Mouse (Mus musculus): Measurements from ENCODE around the gene Lpar6. TPM values are rescaled to one million over a fixed set of nuclear protein-coding genes. Genes with fewer than 3 reads are reported as not detected.

The Lpar6 gene
- polyA plus RNA-seq, 2 experiments = 2.3 to 3.2 TPM

DNA sequence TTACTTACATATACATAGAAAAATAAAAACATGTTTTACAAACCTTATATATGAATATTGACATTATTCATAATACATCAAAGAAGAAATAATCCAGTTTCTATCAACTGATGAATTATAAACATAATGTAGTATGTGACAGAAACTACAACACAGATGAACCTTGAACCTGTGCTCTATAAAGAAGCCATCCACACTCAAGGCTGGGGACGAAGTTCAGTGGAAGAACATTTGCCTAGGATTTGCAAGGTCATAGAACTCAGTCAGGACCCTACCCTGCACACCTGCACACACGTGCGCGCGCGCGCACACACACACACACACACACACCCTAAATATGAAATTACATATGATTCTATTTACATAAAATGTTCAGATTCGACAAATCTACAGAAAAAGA lies 27.5 kb upstream of the Lpar6 start:
- Histone ChIP-seq H3K4me3 (ENCODE audit: insufficient read depth in 1 of 2, low read depth in 2 of 2, low read length in 2 of 2) (no peak overlapping the region), H3K4me1 (replicated peaks; ENCODE audit: control insufficient read depth in 2 of 2, insufficient read depth in 2 of 2, low read length in 1 of 2) (0 out of 4 replicates have a peak, but pooled peaks cover 0 to 2% of the 10 kb centered on the region in 2 experiments), H3K9me3 (ENCODE audit: control insufficient read depth, low read length) (no peaks in the 10 kb centered on the region), H3K27me3 (ENCODE audit: control insufficient read depth, insufficient read depth, low read length) (no peaks in the 10 kb centered on the region), H3K36me3 (replicated peaks; ENCODE audit: control insufficient read depth, insufficient read depth, low read depth) (peaks cover 22% of the 10 kb centered on the region), H3K9ac (replicated peaks) (no peak overlapping the region), H3K4me2 (ENCODE audit: low read depth) (no peak overlapping the region), H3K27ac (no peak overlapping the region)
- ATAC-seq (ENCODE audit: insufficient read depth) = no peak
- WGBS (ENCODE audit: insufficient replicate concordance) = 88% methylated on average over 8 of the region's 8 CpGs
- no peak for TF ChIP-seq CTCF (IDR thresholded peaks at IDR 0.05; ENCODE audit: low read depth)
- no peak for TF ChIP-seq EP300 (IDR thresholded peaks at IDR 0.05; ENCODE audit: low read depth)
- DNase-seq (ENCODE audit: low read depth in 3 of 3, low spot score in 3 of 3) = no peak

- no peaks in the 10 kb centered on the region for H3K9me3 ChIP-seq (ENCODE audit: control insufficient read depth, low read length)
- no peak overlapping the region for H3K9ac ChIP-seq (replicated peaks)
- DNase-seq (ENCODE audit: low read depth in 3 of 3, low spot score in 3 of 3) (no peak), ATAC-seq (ENCODE audit: insufficient read depth) (no peak)
- H3K36me3 ChIP-seq (replicated peaks; ENCODE audit: control insufficient read depth, insufficient read depth, low read depth) = peaks cover 22% of the 10 kb centered on the region
- H3K4me2 ChIP-seq (ENCODE audit: low read depth) = no peak overlapping the region
- H3K4me3 ChIP-seq (ENCODE audit: insufficient read depth in 1 of 2, low read depth in 2 of 2, low read length in 2 of 2) = no peak overlapping the region
- H3K27me3 ChIP-seq (ENCODE audit: control insufficient read depth, insufficient read depth, low read length) = no peaks in the 10 kb centered on the region
- no peak overlapping the region for H3K27ac ChIP-seq
- 0 out of 4 replicates have a peak, but pooled peaks cover 0 to 2% of the 10 kb centered on the region in 2 experiments for H3K4me1 ChIP-seq (replicated peaks; ENCODE audit: control insufficient read depth in 2 of 2, insufficient read depth in 2 of 2, low read length in 1 of 2)
- TF ChIP-seq CTCF (IDR thresholded peaks at IDR 0.05; ENCODE audit: low read depth) = no peak
- TF ChIP-seq EP300 (IDR thresholded peaks at IDR 0.05; ENCODE audit: low read depth) = no peak
- WGBS (ENCODE audit: insufficient replicate concordance) = 82% methylated on average over 5 of the region's 5 CpGs
These were observed 26.2 kb upstream of the Lpar6 start for GRCm38 (mm10) chr14:73211477-73211876.

- no peak for TF ChIP-seq EP300 (IDR thresholded peaks at IDR 0.05; ENCODE audit: low read depth)
- TF ChIP-seq CTCF (IDR thresholded peaks at IDR 0.05; ENCODE audit: low read depth) = no peak
- Histone ChIP-seq H3K4me1 (replicated peaks; ENCODE audit: control insufficient read depth in 2 of 2, insufficient read depth in 2 of 2, low read length in 1 of 2) (no peaks in the 10 kb centered on the region), H3K36me3 (replicated peaks; ENCODE audit: control insufficient read depth, insufficient read depth, low read depth) (peaks cover 15% of the 10 kb centered on the region), H3K27ac (no peak overlapping the region), H3K4me3 (ENCODE audit: insufficient read depth in 1 of 2, low read depth in 2 of 2, low read length in 2 of 2) (no peak overlapping the region), H3K9me3 (ENCODE audit: control insufficient read depth, low read length) (no peaks in the 10 kb centered on the region), H3K4me2 (ENCODE audit: low read depth) (no peak overlapping the region), H3K9ac (replicated peaks) (no peak overlapping the region), H3K27me3 (ENCODE audit: control insufficient read depth, insufficient read depth, low read length) (no peaks in the 10 kb centered on the region)
- 87% methylated on average over 1 of the region's 1 CpGs for WGBS (ENCODE audit: insufficient replicate concordance)
- no peak for ATAC-seq (ENCODE audit: insufficient read depth)
- no peak for DNase-seq (ENCODE audit: low read depth in 3 of 3, low spot score in 3 of 3)
These were observed 20.6 kb upstream of the Lpar6 start for GRCm38 (mm10) chr14:73217062-73217461.

- H3K27me3 ChIP-seq (ENCODE audit: control insufficient read depth, insufficient read depth, low read length) = no peaks in the 10 kb centered on the region
- no peak for TF ChIP-seq EP300 (IDR thresholded peaks at IDR 0.05; ENCODE audit: low read depth)
- no peak for TF ChIP-seq CTCF (IDR thresholded peaks at IDR 0.05; ENCODE audit: low read depth)
- 67% methylated on average over 9 of the region's 9 CpGs for WGBS (ENCODE audit: insufficient replicate concordance)
- H3K4me1 ChIP-seq (replicated peaks; ENCODE audit: control insufficient read depth in 2 of 2, insufficient read depth in 2 of 2, low read length in 1 of 2) = peaks cover 0 to 2% of the 10 kb centered on the region in 2 experiments; a peak in 1 of 4 replicates
- H3K36me3 ChIP-seq (replicated peaks; ENCODE audit: control insufficient read depth, insufficient read depth, low read depth) = no peaks in the 10 kb centered on the region; the same call in 1 of the 2 replicates
- no peak overlapping the region for H3K9ac ChIP-seq (replicated peaks)
- ATAC-seq (ENCODE audit: insufficient read depth) = no peak
- no peak overlapping the region for H3K27ac ChIP-seq
- no peak for DNase-seq (ENCODE audit: low read depth in 3 of 3, low spot score in 3 of 3)
- no peak overlapping the region for H3K4me3 ChIP-seq (ENCODE audit: insufficient read depth in 1 of 2, low read depth in 2 of 2, low read length in 2 of 2)
- H3K4me2 ChIP-seq (ENCODE audit: low read depth) = no peak overlapping the region
- H3K9me3 ChIP-seq (ENCODE audit: control insufficient read depth, low read length) = no peaks in the 10 kb centered on the region
These were observed 15.3 kb upstream of the Lpar6 start for GRCm38 (mm10) chr14:73222316-73222970.

GRCm38 (mm10) chr14:73226346-73226745 lies 11.3 kb upstream of the Lpar6 start:
- ATAC-seq (ENCODE audit: insufficient read depth) (no peak), DNase-seq (ENCODE audit: low read depth in 3 of 3, low spot score in 3 of 3) (no peak)
- no peak overlapping the region for H3K4me3 ChIP-seq (ENCODE audit: insufficient read depth in 1 of 2, low read depth in 2 of 2, low read length in 2 of 2)
- peaks cover 0 to 2% of the 10 kb centered on the region in 2 experiments; a peak in 1 of 4 replicates for H3K4me1 ChIP-seq (replicated peaks; ENCODE audit: control insufficient read depth in 2 of 2, insufficient read depth in 2 of 2, low read length in 1 of 2)
- no peak overlapping the region for H3K9ac ChIP-seq (replicated peaks)
- no peaks in the 10 kb centered on the region for H3K27me3 ChIP-seq (ENCODE audit: control insufficient read depth, insufficient read depth, low read length)
- 76% methylated on average over 3 of the region's 3 CpGs for WGBS (ENCODE audit: insufficient replicate concordance)
- H3K27ac ChIP-seq = no peak overlapping the region
- H3K36me3 ChIP-seq (replicated peaks; ENCODE audit: control insufficient read depth, insufficient read depth, low read depth) = peaks cover 5% of the 10 kb centered on the region; the same call in 1 of the 2 replicates
- H3K4me2 ChIP-seq (ENCODE audit: low read depth) = no peak overlapping the region
- H3K9me3 ChIP-seq (ENCODE audit: control insufficient read depth, low read length) = no peaks in the 10 kb centered on the region
- TF ChIP-seq CTCF (IDR thresholded peaks at IDR 0.05; ENCODE audit: low read depth) (no peak), EP300 (IDR thresholded peaks at IDR 0.05; ENCODE audit: low read depth) (no peak)

Measured in liver, embryonic 14.5 days (tissue).